In the genomic region with DNA sequence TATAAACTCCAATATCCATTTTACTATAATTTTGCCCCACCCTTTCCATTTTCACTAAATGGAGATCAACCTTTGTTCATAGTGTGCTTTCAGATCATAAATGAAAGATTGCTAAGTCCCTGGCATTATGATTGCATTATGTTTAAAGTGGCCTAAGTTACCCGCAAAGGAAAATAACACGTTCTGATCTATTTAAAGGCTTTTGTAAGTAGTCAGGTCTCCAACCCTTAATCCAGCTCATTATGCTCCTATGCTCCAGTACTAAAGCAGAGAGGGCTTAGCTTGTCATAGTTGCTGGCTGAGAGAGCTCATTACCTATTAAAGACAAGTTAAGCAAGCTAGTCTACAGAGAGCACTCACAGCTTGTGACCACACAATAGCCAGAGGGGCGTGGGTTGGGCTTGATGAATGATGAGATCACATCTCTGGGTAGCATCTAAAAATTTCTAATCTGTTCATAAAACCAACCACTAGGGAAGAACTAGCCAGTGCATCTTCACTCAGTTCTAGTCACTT, we compare ENCODE assay signal across 24 mouse cellular contexts.
DNase-seq lines count a peak whose midpoint lies in the region; ATAC-seq lines count a peak whose summit lies in the region.
"Had no signal": no experiment of that assay in that cellular context is flagged by ENCODE, and none has a peak within 500 bp of the region (broad histone marks: within the 10 kb centered on the region; RNA-seq: fewer than 3 reads in every experiment).

No protein-coding gene starts in this region.

- WGBS in forebrain, embryonic 11.5 days: 17% methylated on average over 3 of the region's 3 CpGs
- 19% methylated on average over 3 of the region's 3 CpGs for WGBS in forebrain, embryonic 15.5 days
- 62% methylated on average over 3 of the region's 3 CpGs for WGBS in embryonic facial prominence, embryonic 14.5 days
- 75% methylated on average over 3 of the region's 3 CpGs for WGBS in liver, embryonic 11.5 days

- H3K9me3 ChIP-seq in forebrain, embryonic 11.5 days (ENCODE audit: control insufficient read depth, low read length): no peaks in the 10 kb centered on the region
- no peaks in the 10 kb centered on the region for H3K9me3 ChIP-seq in forebrain, embryonic 15.5 days
- no peaks in the 10 kb centered on the region for H3K9me3 ChIP-seq in embryonic facial prominence, embryonic 14.5 days (ENCODE audit: control insufficient read depth, low read length)
- no peaks in the 10 kb centered on the region for H3K9me3 ChIP-seq in liver, embryonic 11.5 days (ENCODE audit: control insufficient read depth, low read length)
- H3K9me3 ChIP-seq: embryonic facial prominence, embryonic 12.5 days; forebrain, embryonic 12.5 days; G1E; hindbrain, embryonic 12.5 days; hindbrain, embryonic 15.5 days had no signal

- no peaks in the 10 kb centered on the region for H3K36me3 ChIP-seq in forebrain, embryonic 11.5 days (ENCODE audit: control insufficient read depth, insufficient read depth, low read length)
- H3K36me3 ChIP-seq in forebrain, embryonic 15.5 days: no peaks in the 10 kb centered on the region
- H3K36me3 ChIP-seq in embryonic facial prominence, embryonic 14.5 days (ENCODE audit: control insufficient read depth, insufficient read depth, low read length): no peaks in the 10 kb centered on the region
- no peaks in the 10 kb centered on the region for H3K36me3 ChIP-seq in liver, embryonic 11.5 days (ENCODE audit: control insufficient read depth, insufficient read depth, low read length)
- H3K36me3 ChIP-seq: embryonic facial prominence, embryonic 12.5 days; forebrain, embryonic 12.5 days; G1E; hindbrain, embryonic 12.5 days; hindbrain, embryonic 15.5 days had no signal

- no peak overlapping the region for H3K27ac ChIP-seq in forebrain, embryonic 11.5 days (ENCODE audit: low read depth, low read length)
- no peak overlapping the region for H3K27ac ChIP-seq in forebrain, embryonic 15.5 days (replicated peaks)
- H3K27ac ChIP-seq in embryonic facial prominence, embryonic 14.5 days (replicated peaks; ENCODE audit: low read depth, low read length): no peak overlapping the region
- no peak overlapping the region for H3K27ac ChIP-seq in liver, embryonic 11.5 days (ENCODE audit: low read depth, low read length)
- H3K27ac ChIP-seq: embryonic facial prominence, embryonic 12.5 days; forebrain, embryonic 12.5 days; hindbrain, embryonic 12.5 days; hindbrain, embryonic 15.5 days had no signal

- peak; percentile 36; the same call in 1 of the 2 replicates for ATAC-seq in forebrain, embryonic 11.5 days (replicated peaks; ENCODE audit: low FRiP score)
- ATAC-seq in forebrain, embryonic 15.5 days (replicated peaks): no peak
- peak; percentile 80; the same call in 1 of the 2 replicates for ATAC-seq in embryonic facial prominence, embryonic 14.5 days (ENCODE audit: low read depth)
- no peak for ATAC-seq in liver, embryonic 11.5 days (replicated peaks; ENCODE audit: low FRiP score)
- ATAC-seq: forebrain, embryonic 16.5 days; intestine, postnatal 0 days had no signal

- H3K4me1 ChIP-seq in forebrain, embryonic 11.5 days (replicated peaks; ENCODE audit: control insufficient read depth, insufficient read depth, low read length): no peaks in the 10 kb centered on the region
- H3K4me1 ChIP-seq in forebrain, embryonic 15.5 days: no peaks in the 10 kb centered on the region
- H3K4me1 ChIP-seq in embryonic facial prominence, embryonic 14.5 days (ENCODE audit: control insufficient read depth, insufficient read depth, low read length): no peaks in the 10 kb centered on the region
- no peaks in the 10 kb centered on the region for H3K4me1 ChIP-seq in liver, embryonic 11.5 days (replicated peaks; ENCODE audit: control insufficient read depth, insufficient read depth, low read length)
- H3K4me1 ChIP-seq: embryonic facial prominence, embryonic 12.5 days; forebrain, embryonic 12.5 days; hindbrain, embryonic 12.5 days; hindbrain, embryonic 15.5 days had no signal

- no peak for DNase-seq in forebrain, embryonic 11.5 days (ENCODE audit: low spot score)
- DNase-seq in Muller cell, postnatal 12 days (ENCODE audit: inconsistent ontology term): peak; percentile 18
- peak; percentile 53 for DNase-seq in embryonic facial prominence, embryonic 14.5 days (ENCODE audit: low spot score)
- no peak for DNase-seq in cerebellum, postnatal 25 days
- no peak for DNase-seq in liver, embryonic 11.5 days (ENCODE audit: low spot score)
- DNase-seq: adrenal gland, adult 2 months; adrenal gland, postnatal 14 days; B cell, adult 2 months; cerebellum, adult 11-12 months; cerebellum, adult 8-10 months; cerebellum, postnatal 10 days; gastrocnemius, postnatal 10 days; gastrocnemius, postnatal 36 days; heart, adult 11 months had no signal

- H3K9ac ChIP-seq in forebrain, embryonic 11.5 days (ENCODE audit: low read length): no peak overlapping the region
- H3K9ac ChIP-seq in forebrain, embryonic 15.5 days (replicated peaks): no peak overlapping the region
- H3K9ac ChIP-seq in embryonic facial prominence, embryonic 14.5 days (ENCODE audit: low read depth, low read length): no peak overlapping the region
- no peak overlapping the region for H3K9ac ChIP-seq in liver, embryonic 11.5 days (ENCODE audit: low read depth, low read length)
- H3K9ac ChIP-seq: embryonic facial prominence, embryonic 12.5 days; forebrain, embryonic 12.5 days; hindbrain, embryonic 12.5 days; hindbrain, embryonic 15.5 days had no signal

- H3K4me3 ChIP-seq in forebrain, embryonic 11.5 days (ENCODE audit: low read depth, low read length): no peak overlapping the region
- no peak overlapping the region for H3K4me3 ChIP-seq in forebrain, embryonic 15.5 days
- no peak overlapping the region for H3K4me3 ChIP-seq in embryonic facial prominence, embryonic 14.5 days (ENCODE audit: low read depth, low read length)
- H3K4me3 ChIP-seq in liver, embryonic 11.5 days (ENCODE audit: low read depth, low read length): no peak overlapping the region
- H3K4me3 ChIP-seq: embryonic facial prominence, embryonic 12.5 days; forebrain, embryonic 12.5 days; hindbrain, embryonic 12.5 days; hindbrain, embryonic 15.5 days had no signal

- no peaks in the 10 kb centered on the region for H3K27me3 ChIP-seq in forebrain, embryonic 11.5 days (ENCODE audit: control insufficient read depth, insufficient read depth, low read length)
- no peaks in the 10 kb centered on the region for H3K27me3 ChIP-seq in forebrain, embryonic 15.5 days
- no peaks in the 10 kb centered on the region for H3K27me3 ChIP-seq in embryonic facial prominence, embryonic 14.5 days (replicated peaks; ENCODE audit: control insufficient read depth, insufficient read depth, low read length)
- no peaks in the 10 kb centered on the region for H3K27me3 ChIP-seq in liver, embryonic 11.5 days (replicated peaks; ENCODE audit: control insufficient read depth, insufficient read depth, low read length)
- H3K27me3 ChIP-seq: CH12.LX; embryonic facial prominence, embryonic 12.5 days; forebrain, embryonic 12.5 days; hindbrain, embryonic 12.5 days; hindbrain, embryonic 15.5 days had no signal

- H3K4me2 ChIP-seq in forebrain, embryonic 11.5 days (ENCODE audit: low read depth, low read length, severe bottlenecking): no peak overlapping the region
- H3K4me2 ChIP-seq in forebrain, embryonic 15.5 days (replicated peaks): no peak overlapping the region
- H3K4me2 ChIP-seq in embryonic facial prominence, embryonic 14.5 days (ENCODE audit: low read depth, low read length): no peak overlapping the region
- H3K4me2 ChIP-seq in liver, embryonic 11.5 days: no peak overlapping the region
- H3K4me2 ChIP-seq: embryonic facial prominence, embryonic 12.5 days; forebrain, embryonic 12.5 days; heart, embryonic 11.5 days; hindbrain, embryonic 12.5 days; hindbrain, embryonic 15.5 days had no signal

Comparison
In these comparisons a context has a peak if more than half of its experiments do, and no peak if none do; other contexts are left out.
1. ATAC-seq: peak in forebrain, embryonic 11.5 days (single experiment) and embryonic facial prominence, embryonic 14.5 days (single experiment); none in forebrain, embryonic 15.5 days (single experiment) and liver, embryonic 11.5 days (single experiment).
2. DNase-seq: peak in Muller cell, postnatal 12 days (single experiment) and embryonic facial prominence, embryonic 14.5 days (single experiment); none in forebrain, embryonic 11.5 days (single experiment), cerebellum, postnatal 25 days (0 of 2) and liver, embryonic 11.5 days (single experiment).